Mouse (Mus musculus) midbrain, embryonic 10.5 days (tissue): ENCODE measurements around the gene Grap. TPM values are rescaled to one million over a fixed set of nuclear protein-coding genes. Genes with fewer than 3 reads are reported as not detected.
A peak's percentile ranks its signal among the peaks of the same experiment; 100 is the strongest.

ENCODE experiments used
- DNase-seq: peaks from one replicate; pipeline ENCODE4 v3.0.0-alpha.2; 2017; ENCODE audit warnings: low spot score
- H3K27ac ChIP-seq: fragments of 300-500 bp; sonication (generic); replicated peaks from 2 replicates; pipeline ENCODE4 v1.5.1; 2016; ENCODE audit warnings: mild to moderate bottlenecking
- H3K27me3 ChIP-seq: fragments of 300-500 bp; sonication (generic); 2 replicates; pipeline ENCODE4 v1.6.1; 2016; ENCODE audit warnings: low read depth, mild to moderate bottlenecking; ENCODE audit not compliant: poor library complexity, severe bottlenecking
- H3K36me3 ChIP-seq: fragments of 300-500 bp; sonication (generic); 2 replicates; pipeline ENCODE4 v1.6.1; 2016; ENCODE audit warnings: mild to moderate bottlenecking, moderate library complexity
- H3K4me1 ChIP-seq: fragments of 300-500 bp; sonication (generic); 2 replicates; pipeline ENCODE4 v1.6.1; 2016
- H3K4me3 ChIP-seq: fragments of 300-500 bp; sonication (generic); 2 replicates; pipeline ENCODE4 v1.5.1; 2016; ENCODE audit warnings: mild to moderate bottlenecking, moderate library complexity
- H3K9me3 ChIP-seq: fragments of 300-500 bp; sonication (generic); replicated peaks from 2 replicates; pipeline ENCODE4 v1.6.1; 2016; ENCODE audit warnings: mild to moderate bottlenecking
- WGBS: fragments of 180-500 bp; shearing (Covaris S2); methylation state at CpG from one replicate; pipeline ENCODE4 v1.1.7; 2016; 5-methylcytosine and 5-hydroxymethylcytosine counted together
- polyA plus RNA-seq: library from polyadenylated mRNA; unstranded; fragments of >200 nt; fragmentation: Nextera tagmentation; extraction: Ambion mirVana; gene quantifications from 2 replicates; pipeline ENCODE4 v1.2.1, GENCODE M21; 2016

Grap gene
- polyA plus RNA-seq, 1 experiment from 2014 or later: 8.2 TPM

- no peak overlapping the region; the same call in 1 of the 2 replicates for H3K27ac ChIP-seq
These were observed 52.5 kb downstream of the Grap start for GRCm38 (mm10) chr11:61705581-61705980.

GRCm38 (mm10) chr11:61706232-61706631 is 53.2 kb downstream of the Grap start:
- no peaks in the 10 kb centered on the region for H3K36me3 ChIP-seq
- H3K27me3 ChIP-seq: no peaks in the 10 kb centered on the region
- H3K9me3 ChIP-seq: no peaks in the 10 kb centered on the region
- peaks cover 19% of the 10 kb centered on the region for H3K4me1 ChIP-seq
- no peak overlapping the region for H3K4me3 ChIP-seq
- no peak for DNase-seq
- WGBS: 68% methylated on average over 4 of the region's 4 CpGs
- H3K27ac ChIP-seq: no peak overlapping the region

More at GRCm38 (mm10) chr11:61705581-61705980, 52.5 kb downstream of the Grap start:
- Histone ChIP-seq H3K9me3 (no peaks in the 10 kb centered on the region), H3K36me3 (no peaks in the 10 kb centered on the region), H3K4me3 (no peak overlapping the region), H3K27me3 (no peaks in the 10 kb centered on the region), H3K4me1 (peaks cover 25% of the 10 kb centered on the region)
- WGBS: 95% methylated on average over 2 of the region's 2 CpGs
- DNase-seq: no peak

GRCm38 (mm10) chr11:61708928-61709327 is 55.9 kb downstream of the Grap start:
- H3K9me3 ChIP-seq: no peaks in the 10 kb centered on the region
- 0 out of 2 replicates have a peak overlapping the region, but pooled peaks have one; percentile 42 for H3K27ac ChIP-seq
- DNase-seq: no peak
- WGBS: 62% methylated on average over 3 of the region's 3 CpGs
- peaks cover 9% of the 10 kb centered on the region; the same call in 1 of the 2 replicates for H3K4me1 ChIP-seq
- no peak overlapping the region for H3K4me3 ChIP-seq
- no peaks in the 10 kb centered on the region for H3K36me3 ChIP-seq
- H3K27me3 ChIP-seq: no peaks in the 10 kb centered on the region

DNA sequence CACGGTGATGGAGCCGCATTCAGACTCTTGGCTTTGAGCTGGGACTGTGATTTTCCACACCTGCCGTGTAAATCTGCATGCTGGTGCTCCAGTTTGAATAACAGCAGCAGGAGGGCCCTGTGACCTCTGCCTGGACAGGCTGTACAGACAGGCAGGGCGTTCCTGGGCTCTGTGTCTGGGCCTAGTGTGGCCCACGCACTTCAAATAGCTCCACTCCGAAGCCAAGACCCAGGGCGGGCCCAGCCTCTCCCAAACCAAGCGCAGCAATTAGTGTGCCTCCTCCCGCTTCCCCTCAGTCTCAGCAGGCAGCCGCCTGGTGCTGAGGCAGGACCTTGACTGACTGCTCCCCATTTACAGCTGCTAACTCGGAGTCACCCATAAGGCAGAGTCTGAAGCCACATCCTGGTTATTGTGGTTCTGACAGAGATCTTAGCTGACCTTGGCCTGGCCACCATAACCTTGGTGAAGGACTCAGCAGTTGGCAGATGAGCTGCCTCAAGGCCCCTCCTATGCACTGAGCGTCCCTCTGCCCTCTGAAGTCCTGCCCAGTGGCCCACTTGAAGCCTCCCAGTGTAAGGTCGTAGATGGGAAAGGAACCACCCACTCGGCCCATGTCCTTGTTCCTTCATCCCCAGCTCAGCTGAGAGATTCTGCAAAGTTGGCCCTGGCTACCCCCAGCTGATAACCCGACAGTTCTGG is 60.2 kb downstream of the Grap start:
- Histone ChIP-seq H3K4me1 (peaks cover 4% of the 10 kb centered on the region; the same call in 1 of the 2 replicates), H3K4me3 (no peak overlapping the region), H3K27me3 (no peaks in the 10 kb centered on the region), H3K9me3 (no peaks in the 10 kb centered on the region), H3K27ac (no peak overlapping the region; the same call in 1 of the 2 replicates), H3K36me3 (no peaks in the 10 kb centered on the region)
- DNase-seq: no peak
- WGBS: 63% methylated on average over 15 of the region's 15 CpGs

DNA sequence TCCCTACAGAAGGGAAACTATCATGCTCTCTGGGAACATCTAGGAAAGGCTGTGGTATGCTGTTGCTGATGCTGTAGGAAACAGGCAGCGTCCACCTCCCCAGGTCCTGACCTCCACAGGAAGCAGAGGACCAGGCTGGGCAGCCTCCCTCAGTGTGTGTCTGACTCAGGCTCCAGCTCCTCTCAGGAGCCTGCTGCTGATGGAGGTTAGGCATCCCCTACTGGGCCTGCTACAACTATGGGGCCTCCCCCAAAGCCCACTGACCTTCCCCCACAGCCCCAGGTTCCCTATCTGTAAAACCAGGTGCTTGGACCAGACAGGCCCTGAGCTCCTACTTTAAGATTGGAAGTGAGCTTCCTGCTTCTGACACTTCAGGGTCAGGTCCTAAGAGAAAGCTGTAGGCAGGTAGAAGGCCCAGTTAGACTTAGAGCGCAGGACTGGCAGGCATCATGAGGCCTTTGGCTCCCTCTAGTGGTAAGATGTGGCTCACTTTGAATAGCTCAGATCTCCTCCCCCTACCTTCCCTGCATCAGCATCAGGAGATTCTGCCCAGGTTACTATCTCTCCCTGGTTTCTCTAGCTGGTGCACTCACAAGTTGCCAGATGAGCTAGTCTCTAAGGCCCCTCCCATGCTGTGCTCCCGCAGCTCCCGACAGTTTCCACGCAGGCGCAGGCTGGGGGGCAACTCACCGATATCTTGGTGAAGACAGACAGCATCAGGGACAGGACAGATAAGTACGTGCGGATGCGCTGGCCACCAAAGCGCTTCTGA is 61.5 kb downstream of the Grap start:
- 39% methylated on average over 11 of the region's 11 CpGs for WGBS
- Histone ChIP-seq H3K9me3 (no peaks in the 10 kb centered on the region), H3K27ac (no peak overlapping the region), H3K27me3 (no peaks in the 10 kb centered on the region), H3K4me3 (no peak overlapping the region), H3K4me1 (peaks cover 4% of the 10 kb centered on the region; the same call in 1 of the 2 replicates), H3K36me3 (no peaks in the 10 kb centered on the region)
- peak; percentile 61 for DNase-seq

DNA sequence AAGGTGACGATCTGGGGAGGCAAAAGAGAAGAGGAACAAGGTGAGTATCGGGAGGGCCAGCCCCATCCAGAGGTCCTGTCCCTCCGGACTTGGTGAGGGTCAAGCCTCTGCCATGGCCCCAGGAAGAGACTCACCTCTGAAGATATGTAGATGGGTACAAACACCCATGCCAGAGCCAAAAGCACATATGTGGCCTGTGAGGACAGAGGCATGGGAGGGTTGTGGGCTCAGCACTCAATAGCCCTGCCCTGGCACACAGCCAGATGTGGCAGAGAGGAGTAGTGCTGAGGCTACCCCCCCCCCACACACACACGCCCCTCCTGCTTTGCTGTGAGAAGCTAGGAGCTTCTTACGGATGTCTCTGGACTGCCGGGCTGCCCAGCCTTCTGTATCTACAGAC is 62.1 kb downstream of the Grap start:
- H3K27me3 ChIP-seq: no peaks in the 10 kb centered on the region
- H3K4me1 ChIP-seq: peaks cover 4% of the 10 kb centered on the region; the same call in 1 of the 2 replicates
- H3K4me3 ChIP-seq: no peak overlapping the region
- H3K27ac ChIP-seq: no peak overlapping the region
- DNase-seq: no peak
- 76% methylated on average over 6 of the region's 6 CpGs for WGBS
- no peaks in the 10 kb centered on the region for H3K36me3 ChIP-seq
- no peaks in the 10 kb centered on the region for H3K9me3 ChIP-seq

DNA sequence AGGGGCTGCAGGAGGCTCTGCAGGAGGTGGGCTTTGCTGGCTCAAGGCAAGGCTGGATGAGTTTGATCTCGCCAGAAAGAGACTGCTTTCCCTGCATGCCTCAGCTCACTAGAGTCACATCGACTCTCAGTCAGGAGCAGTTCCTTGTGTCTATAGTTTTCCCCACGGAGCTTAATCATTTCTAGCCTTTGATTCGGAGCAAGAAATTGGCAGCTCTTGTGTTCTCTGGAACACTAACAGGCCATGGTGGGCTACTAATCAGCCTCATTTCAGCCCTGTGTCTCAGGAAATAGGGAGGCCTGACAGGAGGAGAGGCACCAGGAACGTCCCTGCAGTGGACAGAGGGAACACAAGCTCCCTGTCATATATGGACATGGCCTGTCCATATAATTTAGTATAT is 64.9 kb downstream of the Grap start:
- DNase-seq: no peak
- peaks cover 2% of the 10 kb centered on the region; the same call in 1 of the 2 replicates for H3K4me1 ChIP-seq
- 69% methylated on average over 5 of the region's 5 CpGs for WGBS
- H3K27me3 ChIP-seq: no peaks in the 10 kb centered on the region
- no peaks in the 10 kb centered on the region for H3K36me3 ChIP-seq
- no peak overlapping the region for H3K4me3 ChIP-seq
- H3K9me3 ChIP-seq: no peaks in the 10 kb centered on the region
- H3K27ac ChIP-seq: no peak overlapping the region

DNA sequence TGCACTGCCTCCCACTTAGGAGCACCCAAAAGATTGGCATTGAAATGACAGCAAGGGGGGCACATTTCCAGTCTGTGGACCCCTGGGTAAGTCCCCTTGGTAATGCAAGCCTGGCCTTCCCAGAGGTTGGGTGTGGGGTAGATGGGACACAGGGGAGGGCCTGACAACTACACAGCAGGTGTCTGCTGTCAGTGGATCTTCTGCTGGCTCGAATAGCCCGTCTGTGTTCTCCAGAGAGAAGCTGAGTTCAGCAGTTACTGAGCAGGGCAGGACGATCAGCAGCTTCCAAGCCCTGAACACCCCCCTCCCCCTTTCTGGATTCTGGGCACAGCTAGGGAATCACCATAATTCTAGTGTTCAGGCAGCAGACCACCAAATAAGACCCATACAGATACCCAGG is 66.3 kb downstream of the Grap start:
- no peaks in the 10 kb centered on the region for H3K36me3 ChIP-seq

DNA sequence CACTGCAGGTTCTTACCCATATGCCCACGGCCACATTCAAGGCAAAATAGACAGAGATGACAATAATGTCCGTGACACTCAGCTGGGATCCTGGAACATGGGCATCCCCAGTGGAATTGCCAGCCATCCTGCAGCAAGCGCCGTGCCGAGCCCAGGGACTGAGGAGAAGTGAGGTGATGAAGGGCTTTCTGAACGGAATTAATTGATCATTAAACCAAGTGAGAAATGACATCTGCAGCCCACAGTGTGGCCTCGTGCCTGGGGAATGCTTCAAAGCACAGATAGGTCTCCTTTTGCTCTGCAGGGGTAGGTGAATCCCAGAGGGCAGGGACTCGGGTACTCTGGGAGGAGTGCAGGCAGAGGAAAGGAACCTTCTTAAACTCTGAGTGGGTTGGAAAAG is 66.8 kb downstream of the Grap start:
- Histone ChIP-seq H3K4me1 (no peaks in the 10 kb centered on the region), H3K36me3 (no peaks in the 10 kb centered on the region), H3K27me3 (no peaks in the 10 kb centered on the region), H3K9me3 (no peaks in the 10 kb centered on the region), H3K27ac (no peak overlapping the region), H3K4me3 (no peak overlapping the region)
- 82% methylated on average over 8 of the region's 8 CpGs for WGBS
- no peak for DNase-seq

More for the DNA sequence above, 66.3 kb downstream of the Grap start:
- no peaks in the 10 kb centered on the region for H3K27me3 ChIP-seq
- 59% methylated on average over 3 of the region's 3 CpGs for WGBS
- H3K4me3 ChIP-seq: no peak overlapping the region
- H3K9me3 ChIP-seq: no peaks in the 10 kb centered on the region
- H3K4me1 ChIP-seq: no peaks in the 10 kb centered on the region
- H3K27ac ChIP-seq: no peak overlapping the region
- DNase-seq: no peak

DNA sequence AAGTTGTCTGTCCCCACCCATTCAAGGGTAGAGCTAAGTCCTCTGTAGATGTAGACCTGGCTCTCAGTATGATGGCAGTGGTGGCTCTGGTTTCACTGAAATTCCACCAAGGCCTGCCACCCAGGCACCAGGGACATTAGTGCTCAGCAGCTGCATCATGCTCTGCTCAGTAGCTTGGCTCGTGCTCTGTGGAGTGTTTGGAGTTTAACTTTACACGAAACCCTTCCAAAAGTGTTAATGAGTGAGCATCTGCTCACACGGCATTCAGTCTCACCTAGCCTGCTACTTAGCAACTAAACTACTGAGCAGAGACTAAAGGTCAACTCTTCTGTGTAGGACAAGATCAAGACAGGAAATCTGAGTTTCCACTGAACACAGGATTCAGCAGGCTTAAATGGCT is 67.6 kb downstream of the Grap start, which contains the start of gene Slc5a10:
Slc5a10 (minus strand) TSS at position 191 of the 400 bp plus-strand sequence.
- no peak for DNase-seq
- Histone ChIP-seq H3K27ac (no peak within 1 kb of the TSS), H3K36me3 (no peaks in the 10 kb centered on the region; the same call in 1 of the 2 replicates), H3K4me3 (no peak within 1 kb of the TSS), H3K4me1 (no peaks in the 10 kb centered on the region), H3K27me3 (no peaks in the 10 kb centered on the region), H3K9me3 (no peaks in the 10 kb centered on the region)
- WGBS: 93% methylated on average over 3 of the region's 3 CpGs

DNA sequence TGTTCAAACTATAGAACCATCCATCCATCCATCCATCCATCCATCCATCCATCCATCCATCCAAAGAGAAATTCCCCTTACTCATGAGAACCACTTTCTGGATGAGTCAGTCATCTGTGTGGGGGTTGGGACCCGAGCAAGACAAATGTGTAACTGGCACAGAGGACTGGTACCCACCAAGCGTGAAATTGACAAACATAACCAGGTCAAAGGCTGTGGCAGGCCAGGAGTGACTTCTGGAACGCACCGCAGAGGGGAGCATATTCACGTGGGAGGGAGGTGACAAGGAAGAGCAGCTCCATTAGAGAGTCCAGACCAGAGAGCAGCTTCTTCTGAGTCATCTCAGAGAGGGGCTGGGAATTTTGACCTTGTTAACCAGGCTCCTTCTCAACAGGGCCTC is 69.0 kb downstream of the Grap start:
- H3K4me3 ChIP-seq: no peak overlapping the region
- H3K36me3 ChIP-seq: peaks cover 11% of the 10 kb centered on the region
- H3K27me3 ChIP-seq: no peaks in the 10 kb centered on the region
- H3K27ac ChIP-seq: no peak overlapping the region
- H3K4me1 ChIP-seq: no peaks in the 10 kb centered on the region
- DNase-seq: no peak
- H3K9me3 ChIP-seq: no peaks in the 10 kb centered on the region
- 81% methylated on average over 5 of the region's 5 CpGs for WGBS
